Mouse (Mus musculus) embryonic stem cell, embryonic (primary cell): ENCODE data around the gene Slfn3.
"Not testable (repeated sequence)": the region's sequence is repeated elsewhere in the genome, so short reads cannot be mapped to it uniquely, and the experiment has no call there.

Experiments
- CTCF ChIA-PET, 4 experiments: fragments of 300-600 bp in 2 of 4; fragments of 350-600 bp in 2 of 4; sonication (Branson Sonifier 250); formaldehyde crosslinking; loops; one replicate each; lab custom pipeline; 2022; ENCODE audit warnings: inconsistent platforms in 2 of 4; lab: Charles Lee
- POLR2A ChIA-PET, 4 experiments: fragments of 300-600 bp in 2 of 4; fragments of 350-600 bp in 2 of 4; sonication (Branson Sonifier 250); formaldehyde crosslinking; loops; one replicate each; lab custom pipeline; 2022; ENCODE audit warnings: antibody characterized with exemption in 4 of 4, inconsistent platforms in 1 of 4; lab: Charles Lee

Gene Slfn3

GRCm38 (mm10) chr11:83191134-83191893 lies at the start of gene Slfn3:
Gene Slfn3, plus strand, starts transcription at chr11:83191330.
- POLR2A ChIA-PET = interaction anchor here in 1 of 4 experiments (0.9 to 1.1 kb wide), 2 partner anchors 40 to 80 kb away, joined by 4 to 5 read pairs; no protein-coding TSS in a partner anchor
- CTCF ChIA-PET = interaction anchor here in 3 of 4 experiments (0.7 to 1.9 kb wide), 6 partner anchors 10 to 133 kb away, joined by 3 to 16 read pairs (median 3); no protein-coding TSS in a partner anchor

- CTCF ChIA-PET, POLR2A ChIA-PET: not testable (repeated sequence)
These were observed 42.2 kb upstream of the Slfn3 start for GRCm38 (mm10) chr11:83148939-83149338.

- POLR2A ChIA-PET = interaction anchor here in 1 of 4 experiments (1.1 kb wide), 2 partner anchors 21 to 96 kb away, joined by 3 read pairs; no protein-coding TSS in a partner anchor
These were observed 16.1 kb upstream of the Slfn3 start, which contains the start of gene Slfn4 for GRCm38 (mm10) chr11:83174948-83175539. Gene Slfn4, plus strand, starts transcription at chr11:83175186.

GRCm38 (mm10) chr11:83192001-83192400 lies 871 bp downstream of the Slfn3 start:
- POLR2A ChIA-PET = interaction anchor here in 1 of 4 experiments (0.9 kb wide), 1 partner anchor 39 kb away, joined by 5 read pairs; no protein-coding TSS in a partner anchor
- CTCF ChIA-PET = interaction anchor here (0.6 to 1.9 kb wide), 5 partner anchors 11 to 791 kb away, joined by 3 to 16 read pairs (median 3); no protein-coding TSS in a partner anchor

More at GRCm38 (mm10) chr11:83174948-83175539, 16.1 kb upstream of the Slfn3 start, which contains the start of gene Slfn4:
- CTCF ChIA-PET = no interaction called here

- CTCF ChIA-PET = no interaction called here
- POLR2A ChIA-PET = no interaction called here
These were observed 13.9 kb downstream of the Slfn3 start for GRCm38 (mm10) chr11:83205002-83205401.

- CTCF ChIA-PET = no interaction called here
- POLR2A ChIA-PET = no interaction called here
These were observed 25.0 kb downstream of the Slfn3 start for GRCm38 (mm10) chr11:83216119-83216518.

GRCm38 (mm10) chr11:83221328-83221877 lies 30.3 kb downstream of the Slfn3 start:
- POLR2A ChIA-PET = interaction anchor here in 1 of 4 experiments (0.7 kb wide), 1 partner anchor 49 kb away, joined by 3 read pairs; no protein-coding TSS in a partner anchor
- CTCF ChIA-PET = no interaction called here

GRCm38 (mm10) chr11:83223367-83223766 lies 32.2 kb downstream of the Slfn3 start:
- ChIA-PET POLR2A (no interaction called here), CTCF (no interaction called here)

GRCm38 (mm10) chr11:83223793-83224192 lies 32.7 kb downstream of the Slfn3 start:
- POLR2A ChIA-PET, CTCF ChIA-PET: not testable (repeated sequence)

- POLR2A ChIA-PET = no interaction called here
- CTCF ChIA-PET = no interaction called here
These were observed 33.1 kb downstream of the Slfn3 start for GRCm38 (mm10) chr11:83224217-83224616.

GRCm38 (mm10) chr11:83224750-83225149 lies 33.6 kb downstream of the Slfn3 start:
- ChIA-PET POLR2A (no interaction called here), CTCF (no interaction called here)

GRCm38 (mm10) chr11:83225371-83225960 lies 34.3 kb downstream of the Slfn3 start:
- ChIA-PET POLR2A (no interaction called here), CTCF (no interaction called here)

GRCm38 (mm10) chr11:83227926-83228723 lies 37.0 kb downstream of the Slfn3 start:
- ChIA-PET CTCF (interaction anchor here in 1 of 4 experiments (1.4 kb wide), 1 partner anchor 35 kb away, joined by 3 read pairs; no protein-coding TSS in a partner anchor), POLR2A (interaction anchor here in 1 of 4 experiments (1.2 kb wide), 1 partner anchor 11 kb away, joined by 4 read pairs; no protein-coding TSS in a partner anchor)

- ChIA-PET CTCF (interaction anchor here in 2 of 4 experiments (0.6 to 1.3 kb wide), 6 partner anchors 9 to 58 kb away, joined by 3 to 16 read pairs (median 4); partner anchors contain the start of gene Slfn3 (in 2 of the 2)), POLR2A (interaction anchor here in 3 of 4 experiments (0.5 to 1.2 kb wide), 5 partner anchors 9 to 519 kb away, joined by 3 to 8 read pairs (median 5); no protein-coding TSS in a partner anchor)
These were observed 39.8 kb downstream of the Slfn3 start for GRCm38 (mm10) chr11:83230966-83231365.

GRCm38 (mm10) chr11:83233621-83234020 lies 42.5 kb downstream of the Slfn3 start:
- POLR2A ChIA-PET = interaction anchor here in 1 of 4 experiments (0.7 kb wide), 1 partner anchor 39 kb away, joined by 4 read pairs; no protein-coding TSS in a partner anchor
- CTCF ChIA-PET = interaction anchor here in 1 of 4 experiments (0.7 kb wide), 1 partner anchor 30 kb away, joined by 3 read pairs; no protein-coding TSS in a partner anchor

GRCm38 (mm10) chr11:83237390-83237789 lies 46.3 kb downstream of the Slfn3 start:
- POLR2A ChIA-PET = interaction anchor here in 2 of 4 experiments (1.3 to 2.1 kb wide), 4 partner anchors 31 to 54 kb away, joined by 3 to 7 read pairs (median 5); no protein-coding TSS in a partner anchor

GRCm38 (mm10) chr11:83238389-83238788 lies 47.3 kb downstream of the Slfn3 start:
- ChIA-PET CTCF (no interaction called here), POLR2A (interaction anchor here in 2 of 4 experiments (0.8 to 2.1 kb wide), 4 partner anchors 11 to 33 kb away, joined by 3 to 7 read pairs (median 6); no protein-coding TSS in a partner anchor)

More at GRCm38 (mm10) chr11:83237390-83237789, 46.3 kb downstream of the Slfn3 start:
- CTCF ChIA-PET = not testable (repeated sequence)
